Mouse (Mus musculus) forebrain, embryonic 10.5 days (tissue): Measurements from ENCODE around the gene Ly6f. TPM values are rescaled to one million over a fixed set of nuclear protein-coding genes. Genes with fewer than 3 reads are reported as not detected.

Source experiments
- DNase-seq: peaks from one replicate; pipeline ENCODE4 v3.0.0-alpha.2; 2017; ENCODE audit warnings: low spot score; ENCODE audit errors: extremely low spot score
- H3K27ac ChIP-seq: fragments of 300-500 bp; sonication (generic); 2 replicates; pipeline ENCODE4 v1.5.1; 2016; ENCODE audit warnings: mild to moderate bottlenecking
- H3K27me3 ChIP-seq: fragments of 300-500 bp; sonication (generic); 2 replicates; pipeline ENCODE4 v1.6.1; 2016; ENCODE audit warnings: mild to moderate bottlenecking; ENCODE audit not compliant: poor library complexity, severe bottlenecking
- H3K36me3 ChIP-seq: fragments of 300-500 bp; sonication (generic); replicated peaks from 2 replicates; pipeline ENCODE4 v1.6.1; 2016; ENCODE audit warnings: mild to moderate bottlenecking, moderate library complexity
- H3K4me1 ChIP-seq: fragments of 300-500 bp; sonication (generic); 2 replicates; pipeline ENCODE4 v1.6.1; 2016
- H3K4me3 ChIP-seq: fragments of 300-500 bp; sonication (generic); 2 replicates; pipeline ENCODE4 v1.5.1; 2016; ENCODE audit warnings: mild to moderate bottlenecking, moderate library complexity
- H3K9me3 ChIP-seq: fragments of 300-500 bp; sonication (generic); 2 replicates; pipeline ENCODE4 v1.6.1; 2016; ENCODE audit warnings: mild to moderate bottlenecking, moderate library complexity
- WGBS: fragments of 180-500 bp; shearing (Covaris S2); methylation state at CpG from one replicate; pipeline ENCODE4 v1.1.7; 2016; 5-methylcytosine and 5-hydroxymethylcytosine counted together
- polyA plus RNA-seq: library from polyadenylated mRNA; unstranded; fragments of >200 nt; fragmentation: Nextera tagmentation; extraction: Ambion mirVana; gene quantifications from 2 replicates; pipeline ENCODE4 v1.2.1, GENCODE M21; 2016

Gene Ly6f
- polyA plus RNA-seq, result not detected in 2 replicates

GRCm38 (mm10) chr15:75268121-75268520, at the start of gene Ly6f:
Gene Ly6f, plus strand, starts transcription at chr15:75268421.
- Histone ChIP-seq H3K27me3 (no peaks in the 10 kb centered on the region), H3K4me1 (no peaks in the 10 kb centered on the region), H3K4me3 (no peak within 1 kb of the TSS), H3K36me3 (no peaks in the 10 kb centered on the region), H3K9me3 (no peaks in the 10 kb centered on the region; the same call in 1 of the 2 replicates), H3K27ac (no peak within 1 kb of the TSS)
- DNase-seq, result no peak

- DNase-seq, result no peak
- Histone ChIP-seq H3K27ac (no peak overlapping the region), H3K4me1 (no peaks in the 10 kb centered on the region)
These were observed 46.3 kb upstream of the Ly6f start for GRCm38 (mm10) chr15:75221942-75222341.

GRCm38 (mm10) chr15:75237736-75238288, 30.4 kb upstream of the Ly6f start:
- no peak for DNase-seq
- WGBS, result 84% methylated on average over 3 of the region's 3 CpGs
- H3K4me1 ChIP-seq, result no peaks in the 10 kb centered on the region
- H3K27ac ChIP-seq, result no peak overlapping the region
- H3K4me3 ChIP-seq, result no peak overlapping the region
- 0 out of 2 replicates have a peak, but pooled peaks cover 2% of the 10 kb centered on the region for H3K9me3 ChIP-seq
- H3K27me3 ChIP-seq, result no peaks in the 10 kb centered on the region
- H3K36me3 ChIP-seq, result no peaks in the 10 kb centered on the region

More at GRCm38 (mm10) chr15:75221942-75222341, 46.3 kb upstream of the Ly6f start:
- Histone ChIP-seq H3K4me3 (no peak overlapping the region), H3K27me3 (no peaks in the 10 kb centered on the region), H3K36me3 (no peaks in the 10 kb centered on the region), H3K9me3 (peaks cover 42% of the 10 kb centered on the region)

GRCm38 (mm10) chr15:75240558-75240957, 27.7 kb upstream of the Ly6f start:
- no peak overlapping the region for H3K4me3 ChIP-seq
- no peak overlapping the region for H3K27ac ChIP-seq
- 80% methylated on average over 2 of the region's 2 CpGs for WGBS
- no peaks in the 10 kb centered on the region for H3K9me3 ChIP-seq
- H3K4me1 ChIP-seq, result no peaks in the 10 kb centered on the region
- no peak for DNase-seq
- H3K36me3 ChIP-seq, result no peaks in the 10 kb centered on the region
- H3K27me3 ChIP-seq, result no peaks in the 10 kb centered on the region

GRCm38 (mm10) chr15:75242756-75243640, 25.2 kb upstream of the Ly6f start:
- H3K4me1 ChIP-seq, result no peaks in the 10 kb centered on the region
- no peaks in the 10 kb centered on the region for H3K9me3 ChIP-seq
- no peak overlapping the region for H3K27ac ChIP-seq
- H3K36me3 ChIP-seq, result no peaks in the 10 kb centered on the region
- no peak overlapping the region for H3K4me3 ChIP-seq
- DNase-seq, result no peak
- no peaks in the 10 kb centered on the region for H3K27me3 ChIP-seq
- 82% methylated on average over 3 of the region's 3 CpGs for WGBS

GRCm38 (mm10) chr15:75254671-75255070, 13.6 kb upstream of the Ly6f start:
- Histone ChIP-seq H3K4me3 (no peak overlapping the region), H3K36me3 (no peaks in the 10 kb centered on the region)
- 88% methylated on average over 3 of the region's 3 CpGs for WGBS

GRCm38 (mm10) chr15:75265863-75266262, 2.4 kb upstream of the Ly6f start:
- Histone ChIP-seq H3K4me3 (no peak overlapping the region), H3K27ac (no peak overlapping the region), H3K4me1 (no peaks in the 10 kb centered on the region), H3K27me3 (no peaks in the 10 kb centered on the region), H3K9me3 (no peaks in the 10 kb centered on the region), H3K36me3 (no peaks in the 10 kb centered on the region)
- no peak for DNase-seq

More at GRCm38 (mm10) chr15:75254671-75255070, 13.6 kb upstream of the Ly6f start:
- H3K27ac ChIP-seq, result no peak overlapping the region
- no peaks in the 10 kb centered on the region for H3K4me1 ChIP-seq
- H3K9me3 ChIP-seq, result no peaks in the 10 kb centered on the region
- no peaks in the 10 kb centered on the region for H3K27me3 ChIP-seq
- DNase-seq, result no peak

- H3K4me1 ChIP-seq, result no peaks in the 10 kb centered on the region
- no peak for DNase-seq
- no peaks in the 10 kb centered on the region for H3K36me3 ChIP-seq
- H3K27me3 ChIP-seq, result no peaks in the 10 kb centered on the region
- no peak overlapping the region for H3K4me3 ChIP-seq
- H3K9me3 ChIP-seq, result no peaks in the 10 kb centered on the region; the same call in 1 of the 2 replicates
- no peak overlapping the region for H3K27ac ChIP-seq
- WGBS, result 76% methylated on average over 1 of the region's 1 CpGs
These were observed 1.6 kb upstream of the Ly6f start for GRCm38 (mm10) chr15:75266626-75267025.

GRCm38 (mm10) chr15:75268916-75269829, 952 bp downstream of the Ly6f start:
- Histone ChIP-seq H3K36me3 (no peaks in the 10 kb centered on the region), H3K27ac (no peak overlapping the region), H3K4me3 (no peak overlapping the region), H3K4me1 (no peaks in the 10 kb centered on the region), H3K27me3 (no peaks in the 10 kb centered on the region), H3K9me3 (no peaks in the 10 kb centered on the region; the same call in 1 of the 2 replicates)
- DNase-seq, result no peak
- 79% methylated on average over 5 of the region's 5 CpGs for WGBS

- H3K9me3 ChIP-seq, result no peaks in the 10 kb centered on the region; the same call in 1 of the 2 replicates
- no peak overlapping the region for H3K27ac ChIP-seq
- H3K4me3 ChIP-seq, result no peak overlapping the region
- no peak for DNase-seq
- H3K27me3 ChIP-seq, result no peaks in the 10 kb centered on the region
- no peaks in the 10 kb centered on the region for H3K36me3 ChIP-seq
- H3K4me1 ChIP-seq, result no peaks in the 10 kb centered on the region
These were observed 1.9 kb downstream of the Ly6f start for GRCm38 (mm10) chr15:75270169-75270568.

- 82% methylated on average over 3 of the region's 3 CpGs for WGBS
- H3K36me3 ChIP-seq, result no peaks in the 10 kb centered on the region
- no peak for DNase-seq
- no peak overlapping the region for H3K27ac ChIP-seq
- H3K27me3 ChIP-seq, result no peaks in the 10 kb centered on the region
- H3K4me3 ChIP-seq, result no peak overlapping the region
- no peaks in the 10 kb centered on the region; the same call in 1 of the 2 replicates for H3K9me3 ChIP-seq
- no peaks in the 10 kb centered on the region for H3K4me1 ChIP-seq
These were observed 2.6 kb downstream of the Ly6f start for GRCm38 (mm10) chr15:75270691-75271362.

- H3K27me3 ChIP-seq, result no peaks in the 10 kb centered on the region
- no peaks in the 10 kb centered on the region for H3K36me3 ChIP-seq
- no peak overlapping the region for H3K4me3 ChIP-seq
- H3K9me3 ChIP-seq, result no peaks in the 10 kb centered on the region; the same call in 1 of the 2 replicates
- H3K4me1 ChIP-seq, result no peaks in the 10 kb centered on the region
- no peak overlapping the region for H3K27ac ChIP-seq
- WGBS, result 75% methylated on average over 1 of the region's 1 CpGs
- no peak for DNase-seq
These were observed 3.2 kb downstream of the Ly6f start for GRCm38 (mm10) chr15:75271426-75271825.
